Mouse (Mus musculus) hindbrain, embryonic 12.5 days (tissue): ENCODE results near the gene Apoa4. TPM values are rescaled to one million over a fixed set of nuclear protein-coding genes. Genes with fewer than 3 reads are reported as not detected.

ENCODE experiments used
- ATAC-seq: fragments of 200-750 bp; cut with Nextera tagmentation; 2 replicates; pipeline ENCODE4 v1.8.0; 2017; ENCODE audit warnings: moderate TSS enrichment; ENCODE audit not compliant: low FRiP score
- H3K27ac ChIP-seq: fragments of 300-500 bp; sonication (generic); 2 replicates; pipeline ENCODE4 v1.5.1; 2016; ENCODE audit warnings: mild to moderate bottlenecking
- H3K27me3 ChIP-seq: fragments of 300-500 bp; sonication (generic); 2 replicates; pipeline ENCODE4 v1.6.1; 2016; ENCODE audit warnings: mild to moderate bottlenecking
- H3K36me3 ChIP-seq: fragments of 300-500 bp; sonication (generic); 2 replicates; pipeline ENCODE4 v1.6.1; 2016; ENCODE audit warnings: mild to moderate bottlenecking
- H3K4me1 ChIP-seq: fragments of 300-500 bp; sonication (generic); 2 replicates; pipeline ENCODE4 v1.6.1; 2016
- H3K4me2 ChIP-seq: fragments of 300-500 bp; sonication (generic); replicated peaks from 2 replicates; pipeline ENCODE4 v1.6.1; 2016; ENCODE audit warnings: mild to moderate bottlenecking
- H3K4me3 ChIP-seq: fragments of 300-500 bp; sonication (generic); 2 replicates; pipeline ENCODE4 v1.5.1; 2016; ENCODE audit warnings: mild to moderate bottlenecking
- H3K9ac ChIP-seq: fragments of 300-500 bp; sonication (generic); 2 replicates; pipeline ENCODE4 v1.6.1; 2016; ENCODE audit warnings: mild to moderate bottlenecking, moderate library complexity
- H3K9me3 ChIP-seq: fragments of 300-500 bp; sonication (generic); replicated peaks from 2 replicates; pipeline ENCODE4 v1.6.1; 2016; ENCODE audit warnings: mild to moderate bottlenecking
- WGBS: fragments of 180-500 bp; shearing (Covaris S2); methylation state at CpG from one replicate; pipeline ENCODE4 v1.1.7; 2016; 5-methylcytosine and 5-hydroxymethylcytosine counted together
- polyA plus RNA-seq: library from polyadenylated mRNA; unstranded; fragments of >200 nt; fragmentation: Nextera tagmentation; extraction: Ambion mirVana; gene quantifications from 2 replicates; pipeline ENCODE4 v1.2.1, GENCODE M21; 2016

Gene Apoa4
- not detected in 2 replicates for polyA plus RNA-seq

DNA sequence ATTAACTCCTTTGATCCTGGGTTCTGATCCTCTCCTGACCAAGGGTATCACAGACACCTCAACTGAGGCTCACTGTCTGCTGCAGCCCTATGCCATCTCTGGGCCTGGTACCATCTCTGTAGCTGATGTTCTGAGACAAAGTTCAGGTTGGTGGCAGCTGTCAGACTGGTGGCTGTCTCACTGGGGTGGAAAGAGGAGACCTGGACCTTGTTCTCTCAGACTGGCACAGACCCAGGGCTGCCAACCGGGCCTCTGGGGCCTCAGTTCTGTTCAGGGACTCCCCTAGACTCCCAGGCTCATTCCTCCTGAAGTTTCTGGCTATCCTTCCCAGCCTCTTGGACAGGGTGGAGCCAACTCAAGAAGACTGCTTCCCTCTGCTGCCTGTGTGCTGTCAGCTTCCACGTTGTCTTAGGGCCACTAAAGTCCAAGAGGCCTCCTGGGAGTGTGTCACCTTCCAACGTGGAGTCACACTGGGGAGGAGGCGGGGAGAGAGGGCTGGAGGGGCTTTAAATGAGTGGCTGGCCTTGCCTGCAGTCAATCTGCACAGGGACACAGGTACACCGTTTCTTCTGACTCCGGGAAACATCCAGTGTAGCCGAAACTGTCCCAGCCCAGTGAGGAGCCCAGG, at the start of gene Apoa4:
Apoa4 (plus strand) TSS at position 171 of the 628 bp plus-strand sequence.
- H3K9me3 ChIP-seq, result no peaks in the 10 kb centered on the region
- no peaks in the 10 kb centered on the region for H3K36me3 ChIP-seq
- no peak for ATAC-seq
- H3K4me3 ChIP-seq, result no peak within 1 kb of the TSS
- H3K27me3 ChIP-seq, result no peaks in the 10 kb centered on the region
- no peak within 1 kb of the TSS for H3K4me2 ChIP-seq
- H3K4me1 ChIP-seq, result no peaks in the 10 kb centered on the region; the same call in 1 of the 2 replicates
- whole genome bisulfite sequencing, result 73% methylated on average over 7 of the region's 7 CpGs
- H3K27ac ChIP-seq, result no peak within 1 kb of the TSS
- no peak within 1 kb of the TSS for H3K9ac ChIP-seq

- WGBS, result 70% methylated on average over 8 of the region's 8 CpGs
- Histone ChIP-seq H3K4me3 (no peak overlapping the region), H3K4me1 (0 out of 2 replicates have a peak, but pooled peaks cover 3% of the 10 kb centered on the region), H3K9ac (no peak overlapping the region), H3K4me2 (no peak overlapping the region), H3K36me3 (peaks cover 16% of the 10 kb centered on the region), H3K27ac (no peak overlapping the region), H3K9me3 (no peaks in the 10 kb centered on the region), H3K27me3 (no peaks in the 10 kb centered on the region)
- no peak for ATAC-seq
Measured at GRCm38 (mm10) chr9:46191234-46191633, 49.3 kb upstream of the Apoa4 start.

GRCm38 (mm10) chr9:46191644-46192043, 48.9 kb upstream of the Apoa4 start:
- Histone ChIP-seq H3K9me3 (no peaks in the 10 kb centered on the region), H3K4me1 (0 out of 2 replicates have a peak, but pooled peaks cover 3% of the 10 kb centered on the region), H3K9ac (no peak overlapping the region), H3K27me3 (no peaks in the 10 kb centered on the region), H3K4me2 (no peak overlapping the region), H3K4me3 (no peak overlapping the region), H3K36me3 (peaks cover 17% of the 10 kb centered on the region), H3K27ac (no peak overlapping the region)
- WGBS, result 51% methylated on average over 1 of the region's 1 CpGs
- ATAC-seq, result no peak

- Histone ChIP-seq H3K4me1 (0 out of 2 replicates have a peak, but pooled peaks cover 3% of the 10 kb centered on the region), H3K9me3 (no peaks in the 10 kb centered on the region), H3K4me3 (no peak overlapping the region), H3K9ac (no peak overlapping the region), H3K36me3 (peaks cover 27% of the 10 kb centered on the region), H3K27me3 (no peaks in the 10 kb centered on the region), H3K27ac (no peak overlapping the region), H3K4me2 (no peak overlapping the region)
- no peak for ATAC-seq
- 73% methylated on average over 6 of the region's 6 CpGs for WGBS
Measured at GRCm38 (mm10) chr9:46192642-46193041, 47.9 kb upstream of the Apoa4 start.

- H3K4me3 ChIP-seq, result no peak overlapping the region
- no peak overlapping the region for H3K27ac ChIP-seq
- ATAC-seq, result no peak
- no peaks in the 10 kb centered on the region for H3K4me1 ChIP-seq
- no peaks in the 10 kb centered on the region for H3K9me3 ChIP-seq
- H3K9ac ChIP-seq, result no peak overlapping the region
- peaks cover 47% of the 10 kb centered on the region for H3K36me3 ChIP-seq
- H3K4me2 ChIP-seq, result no peak overlapping the region
- 83% methylated on average over 9 of the region's 9 CpGs for WGBS
- H3K27me3 ChIP-seq, result no peaks in the 10 kb centered on the region
Measured at GRCm38 (mm10) chr9:46194809-46195208, 45.7 kb upstream of the Apoa4 start.

DNA sequence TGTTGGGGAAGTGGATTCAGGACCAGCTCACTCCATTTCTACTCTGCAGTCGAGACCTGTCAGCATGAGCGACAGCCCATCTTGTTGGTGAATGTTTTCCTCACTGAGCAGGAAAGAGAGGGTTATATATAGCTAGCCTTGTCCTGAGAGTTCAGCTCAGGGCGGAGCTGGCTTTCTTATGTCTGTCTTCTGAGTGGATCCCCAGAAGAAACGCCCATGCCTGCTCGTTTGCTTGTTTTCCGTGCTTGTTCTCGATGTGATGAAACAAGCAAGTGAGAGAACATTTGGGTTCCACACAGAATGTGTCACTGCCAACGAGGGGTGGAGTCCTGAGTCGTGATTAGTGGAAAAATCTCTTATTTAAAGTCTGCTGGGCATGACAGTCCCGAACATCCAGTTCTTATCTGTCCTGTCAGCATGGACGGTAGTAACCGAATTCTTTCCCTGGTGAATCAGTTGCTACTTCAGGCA, 43.8 kb upstream of the Apoa4 start:
- H3K9ac ChIP-seq, result no peak overlapping the region
- no peaks in the 10 kb centered on the region for H3K9me3 ChIP-seq
- H3K36me3 ChIP-seq, result peaks cover 60% of the 10 kb centered on the region

DNA sequence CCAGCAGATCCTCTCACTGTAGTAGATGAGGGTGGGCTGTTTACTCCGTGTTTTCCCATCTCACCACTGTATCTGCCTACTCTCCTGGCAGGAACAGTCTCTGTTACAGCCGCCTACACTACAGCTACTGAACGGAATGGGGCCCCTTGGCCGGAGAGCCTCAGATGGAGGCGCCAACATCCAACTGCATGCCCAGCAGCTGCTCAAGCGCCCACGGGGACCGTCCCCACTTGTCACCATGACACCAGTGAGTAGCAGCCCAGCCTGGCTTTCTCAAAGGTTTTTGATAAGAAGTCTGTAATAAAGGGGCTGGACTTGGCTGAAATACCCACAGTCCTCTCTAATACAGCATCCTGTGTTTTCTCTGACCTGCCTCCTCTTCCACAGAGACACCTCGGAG, 42.0 kb upstream of the Apoa4 start:
- 85% methylated on average over 9 of the region's 9 CpGs for WGBS
- peaks cover 76% of the 10 kb centered on the region for H3K36me3 ChIP-seq

More for the DNA sequence above, 43.8 kb upstream of the Apoa4 start:
- 86% methylated on average over 12 of the region's 12 CpGs for WGBS
- Histone ChIP-seq H3K27me3 (no peaks in the 10 kb centered on the region), H3K4me3 (no peak overlapping the region), H3K27ac (no peak overlapping the region), H3K4me1 (no peaks in the 10 kb centered on the region), H3K4me2 (no peak overlapping the region)
- no peak for ATAC-seq

DNA sequence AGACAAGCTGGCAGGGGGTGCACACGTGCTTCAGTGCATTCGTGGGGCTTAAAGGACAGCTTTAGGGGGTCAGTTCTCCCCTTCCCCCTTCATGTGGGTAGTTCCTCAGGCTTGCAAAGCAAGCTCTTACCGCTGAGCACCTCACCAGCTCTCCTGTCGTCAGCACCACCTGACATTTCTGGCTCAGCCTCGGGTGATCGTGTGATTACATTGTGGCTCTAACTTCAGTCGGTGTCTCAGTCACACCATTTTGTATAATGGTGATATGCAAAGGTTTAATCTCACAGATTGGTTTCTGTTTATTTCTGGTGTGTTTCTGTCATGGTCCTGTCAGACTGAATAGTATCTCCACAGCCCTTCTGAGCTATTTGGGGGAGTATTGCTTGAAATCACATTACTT, 41.6 kb upstream of the Apoa4 start:
- H3K27me3 ChIP-seq, result no peaks in the 10 kb centered on the region
- no peaks in the 10 kb centered on the region for H3K9me3 ChIP-seq
- H3K4me2 ChIP-seq, result no peak overlapping the region
- ATAC-seq, result no peak
- H3K27ac ChIP-seq, result no peak overlapping the region
- H3K36me3 ChIP-seq, result peaks cover 79% of the 10 kb centered on the region
- H3K4me1 ChIP-seq, result no peaks in the 10 kb centered on the region
- H3K4me3 ChIP-seq, result no peak overlapping the region
- no peak overlapping the region for H3K9ac ChIP-seq
- WGBS, result 88% methylated on average over 7 of the region's 7 CpGs

More for the DNA sequence above, 42.0 kb upstream of the Apoa4 start:
- Histone ChIP-seq H3K9me3 (no peaks in the 10 kb centered on the region), H3K27ac (no peak overlapping the region), H3K4me2 (no peak overlapping the region), H3K9ac (no peak overlapping the region), H3K4me1 (no peaks in the 10 kb centered on the region), H3K4me3 (no peak overlapping the region), H3K27me3 (no peaks in the 10 kb centered on the region)
- no peak for ATAC-seq

DNA sequence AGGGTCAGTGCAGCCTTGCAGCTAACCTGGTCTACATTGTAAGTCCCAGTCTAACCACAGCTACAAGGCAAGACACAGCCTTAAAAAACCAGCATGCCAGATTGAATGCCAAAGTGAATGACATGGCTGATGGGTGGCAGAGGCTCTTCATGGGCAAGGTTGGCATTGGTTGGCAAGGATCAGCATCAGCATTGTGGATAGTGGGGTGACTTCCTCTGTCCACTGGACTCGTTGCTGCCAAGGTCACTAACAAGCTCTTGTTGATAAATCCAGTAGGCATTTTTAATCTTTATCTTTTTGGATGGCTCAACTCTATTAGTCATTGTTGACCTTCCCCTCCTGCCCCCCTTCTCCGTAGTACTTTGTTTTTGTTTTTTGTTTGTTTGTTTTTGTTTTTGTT, 40.9 kb upstream of the Apoa4 start:
- WGBS, result 95% methylated on average over 2 of the region's 2 CpGs
- H3K36me3 ChIP-seq, result peaks cover 84% of the 10 kb centered on the region

DNA sequence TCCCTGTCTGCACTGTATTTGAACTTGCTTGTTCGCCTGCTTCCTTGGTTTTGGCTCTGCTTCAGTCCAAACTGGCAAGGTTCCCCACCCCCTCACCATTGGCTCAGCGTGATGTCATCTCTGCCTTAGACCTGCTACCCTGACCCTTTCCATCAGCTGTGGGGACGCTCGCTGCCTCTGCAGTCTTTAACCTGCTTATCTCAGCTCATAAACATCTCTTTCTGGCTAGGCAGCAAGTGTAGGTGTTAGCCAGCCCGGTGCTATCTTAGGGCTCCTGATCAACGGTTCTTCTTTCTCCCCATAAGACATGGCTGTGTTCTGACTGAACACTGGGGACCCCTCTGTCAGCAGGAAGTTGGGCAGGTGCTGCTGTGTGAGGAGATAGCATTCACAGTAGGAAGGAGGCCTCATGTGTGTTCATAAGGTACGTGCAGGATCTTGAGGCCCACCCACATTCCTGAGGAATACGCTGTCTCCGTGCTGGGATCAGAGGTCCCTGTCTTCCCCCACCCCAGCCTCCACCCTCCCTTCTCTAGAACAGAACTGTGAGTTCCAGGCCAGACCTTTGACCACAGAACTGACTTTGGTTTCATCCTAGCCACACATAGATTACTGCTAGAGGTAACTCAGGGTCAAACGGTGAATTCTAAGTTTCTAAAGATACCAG, 33.5 kb upstream of the Apoa4 start:
- H3K27me3 ChIP-seq, result no peaks in the 10 kb centered on the region
- no peaks in the 10 kb centered on the region for H3K4me1 ChIP-seq
- peaks cover 78% of the 10 kb centered on the region for H3K36me3 ChIP-seq
- H3K27ac ChIP-seq, result no peak overlapping the region
- H3K9ac ChIP-seq, result no peak overlapping the region
- no peaks in the 10 kb centered on the region for H3K9me3 ChIP-seq
- H3K4me2 ChIP-seq, result no peak overlapping the region
- no peak for ATAC-seq
- no peak overlapping the region for H3K4me3 ChIP-seq
- WGBS, result 82% methylated on average over 10 of the region's 10 CpGs

More for the DNA sequence above, 40.9 kb upstream of the Apoa4 start:
- no peak overlapping the region for H3K4me3 ChIP-seq
- H3K9me3 ChIP-seq, result no peaks in the 10 kb centered on the region
- no peaks in the 10 kb centered on the region for H3K27me3 ChIP-seq
- H3K4me2 ChIP-seq, result no peak overlapping the region
- H3K4me1 ChIP-seq, result no peaks in the 10 kb centered on the region
- no peak for ATAC-seq
- H3K27ac ChIP-seq, result no peak overlapping the region
- no peak overlapping the region for H3K9ac ChIP-seq

DNA sequence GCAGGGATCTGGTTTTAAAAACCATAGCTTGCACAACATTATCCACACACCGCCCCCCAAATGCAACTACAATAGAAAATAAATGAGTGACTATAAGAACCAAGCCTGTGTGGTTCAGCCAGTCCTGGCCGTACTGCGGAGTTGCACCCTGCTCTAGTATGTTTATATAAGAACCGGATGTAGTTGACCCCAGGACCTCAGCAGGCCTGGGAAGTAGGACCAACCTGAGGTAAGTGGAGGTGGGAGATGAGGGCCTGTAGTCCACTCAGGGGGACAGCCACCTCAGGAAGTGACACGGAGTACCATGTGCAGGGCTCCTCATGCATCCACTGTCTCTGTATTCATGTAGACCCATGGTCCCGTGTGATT, 33.0 kb upstream of the Apoa4 start:
- no peaks in the 10 kb centered on the region for H3K4me1 ChIP-seq
- peaks cover 78% of the 10 kb centered on the region for H3K36me3 ChIP-seq
- no peak overlapping the region for H3K9ac ChIP-seq
- H3K27me3 ChIP-seq, result no peaks in the 10 kb centered on the region
- H3K4me2 ChIP-seq, result no peak overlapping the region
- H3K4me3 ChIP-seq, result no peak overlapping the region
- H3K9me3 ChIP-seq, result no peaks in the 10 kb centered on the region
- no peak overlapping the region for H3K27ac ChIP-seq
- 90% methylated on average over 6 of the region's 6 CpGs for WGBS
- no peak for ATAC-seq

DNA sequence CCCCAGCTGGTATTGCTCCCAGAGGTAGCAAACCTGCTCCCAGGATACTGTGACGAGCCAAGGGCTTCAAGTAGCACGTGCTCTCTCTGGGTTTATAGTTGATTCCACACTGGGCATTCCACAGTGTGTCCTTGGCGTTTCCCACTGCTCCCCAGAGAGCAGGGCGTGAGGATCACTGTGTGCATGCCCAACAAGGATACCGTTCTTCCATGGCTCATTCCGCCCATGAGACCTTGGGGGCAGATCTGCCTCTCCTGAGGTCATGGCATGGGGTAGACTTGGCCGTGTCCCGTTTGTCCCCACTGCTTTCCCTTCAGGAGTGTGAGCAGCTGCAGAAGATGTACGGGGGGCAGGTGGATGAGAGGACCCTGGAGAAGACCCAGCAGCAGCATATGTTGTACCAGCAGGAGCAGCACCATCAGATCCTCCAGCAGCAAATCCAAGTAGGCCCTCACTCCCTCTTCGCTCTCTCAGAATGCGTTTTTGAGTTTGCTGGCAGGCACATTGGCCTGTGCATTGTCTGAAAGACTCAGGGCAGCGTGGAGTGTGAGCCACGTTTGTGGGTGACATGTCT, 32.0 kb upstream of the Apoa4 start:
- Histone ChIP-seq H3K27me3 (no peaks in the 10 kb centered on the region), H3K4me1 (no peaks in the 10 kb centered on the region), H3K4me3 (no peak overlapping the region), H3K9ac (no peak overlapping the region), H3K4me2 (no peak overlapping the region), H3K9me3 (no peaks in the 10 kb centered on the region), H3K36me3 (peaks cover 78% of the 10 kb centered on the region), H3K27ac (no peak overlapping the region)
- 81% methylated on average over 13 of the region's 13 CpGs for WGBS
- no peak for ATAC-seq
